Mouse (Mus musculus): ENCODE results near the gene Gpr83. TPM values are rescaled to one million over a fixed set of nuclear protein-coding genes. Genes with fewer than 3 reads are reported as not detected.

Gene Gpr83
- polyA plus RNA-seq, 1 experiment from 2014 or later: 3.3 TPM

- Histone ChIP-seq H3K9ac (no peak overlapping the region), H3K9me3 (no peaks in the 10 kb centered on the region), H3K4me1 (peaks cover 5% of the 10 kb centered on the region; the same call in 1 of the 2 replicates), H3K4me3 (no peak overlapping the region), H3K4me2 (no peak overlapping the region), H3K27ac (no peak overlapping the region), H3K27me3 (replicated peaks) (no peaks in the 10 kb centered on the region), H3K36me3 (replicated peaks) (no peaks in the 10 kb centered on the region)
- ATAC-seq (replicated peaks): no peak
- 100% methylated on average over 2 of the region's 2 CpGs for WGBS
These were observed 57.7 kb downstream of the Gpr83 start for GRCm38 (mm10) chr9:14917661-14918060.

GRCm38 (mm10) chr9:14918825-14919668, 59.0 kb downstream of the Gpr83 start:
- no peaks in the 10 kb centered on the region for H3K36me3 ChIP-seq (replicated peaks)
- no peaks in the 10 kb centered on the region for H3K9me3 ChIP-seq
- no peak overlapping the region for H3K4me3 ChIP-seq
- ATAC-seq (replicated peaks): no peak; the same call in 1 of the 2 replicates
- no peak overlapping the region for H3K27ac ChIP-seq
- 66% methylated on average over 5 of the region's 5 CpGs for WGBS
- H3K4me2 ChIP-seq: no peak overlapping the region
- H3K27me3 ChIP-seq (replicated peaks): no peaks in the 10 kb centered on the region
- H3K4me1 ChIP-seq: peaks cover 5% of the 10 kb centered on the region; the same call in 1 of the 2 replicates
- H3K9ac ChIP-seq: no peak overlapping the region

Other genes with a start within 250 kb of the Gpr83 start
- 10.6 and 11.8 TPM in 2 replicates for gene Amotl1, start 215.2 kb upstream of the Gpr83 start, polyA plus RNA-seq (2015; fragmentation: Nextera tagmentation; extraction: Ambion mirVana)
- 0.34 and 0.66 TPM in 2 replicates for gene Piwil4, start 119.5 kb upstream of the Gpr83 start, polyA plus RNA-seq (2015; fragmentation: Nextera tagmentation; extraction: Ambion mirVana)
- 2.1 and 2.2 TPM in 2 replicates for gene Fut4, start 107.8 kb upstream of the Gpr83 start, polyA plus RNA-seq (2015; fragmentation: Nextera tagmentation; extraction: Ambion mirVana)
- 3.7 and 4.7 TPM in 2 replicates for gene 1700012B09Rik, start 89.2 kb upstream of the Gpr83 start, polyA plus RNA-seq (2015; fragmentation: Nextera tagmentation; extraction: Ambion mirVana)
- 11.3 and 11.5 TPM in 2 replicates for gene Mre11a, start 75.6 kb upstream of the Gpr83 start, polyA plus RNA-seq (2015; fragmentation: Nextera tagmentation; extraction: Ambion mirVana)
- 26.6 and 29.3 TPM in 2 replicates for gene Ankrd49, start 75.4 kb upstream of the Gpr83 start, polyA plus RNA-seq (2015; fragmentation: Nextera tagmentation; extraction: Ambion mirVana)
- not detected in 2 replicates for gene Izumo1r, start 43.7 kb downstream of the Gpr83 start, polyA plus RNA-seq (2015; fragmentation: Nextera tagmentation; extraction: Ambion mirVana)
- gene Panx1, start 185.3 kb downstream of the Gpr83 start, polyA plus RNA-seq (2015; fragmentation: Nextera tagmentation; extraction: Ambion mirVana): 207 and 233 TPM in 2 replicates

All from midbrain, embryonic 15.5 days (tissue).